Mouse (Mus musculus): ENCODE results near the gene Olfr658.

DNA sequence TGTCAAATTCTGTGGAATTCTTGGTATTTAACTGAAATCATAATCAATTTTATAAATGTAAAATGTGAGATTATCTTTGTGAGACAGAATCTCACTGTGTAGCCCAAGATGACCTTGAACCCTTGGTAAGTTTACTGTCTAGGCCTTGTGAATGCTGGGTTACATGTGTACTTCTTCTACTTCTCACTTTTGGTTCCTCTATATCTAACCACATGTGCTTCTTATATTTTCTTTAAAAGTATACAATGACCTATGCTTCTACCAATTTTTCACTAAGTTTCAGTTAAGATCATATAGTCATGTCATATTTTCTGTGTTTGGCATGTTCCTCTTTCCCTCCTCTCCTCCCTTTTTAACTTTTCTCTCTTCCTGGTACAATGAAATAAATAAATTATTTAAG, 42.4 kb downstream of the Olfr658 start:
- no peak for TF ChIP-seq EP300 (IDR thresholded peaks at IDR 0.05; ENCODE audit: low read length)
- no peak for TF ChIP-seq MAX (IDR thresholded peaks at IDR 0.05; ENCODE audit: low read length)
- no peak for TF ChIP-seq POLR2A (IDR thresholded peaks at IDR 0.05; ENCODE audit: low read depth, low read length)
- no peak for TF ChIP-seq ZC3H11A (IDR thresholded peaks at IDR 0.05; ENCODE audit: low read depth, low read length)
- no peak for TF ChIP-seq MAFK (IDR thresholded peaks at IDR 0.05; ENCODE audit: insufficient replicate concordance, low read length)
- no peak for TF ChIP-seq ZNF384 (IDR thresholded peaks at IDR 0.05; ENCODE audit: low read depth, low read length)
- TF ChIP-seq E2F4 (IDR thresholded peaks at IDR 0.05; ENCODE audit: insufficient replicate concordance, low read depth, low read length), result no peak
- TF ChIP-seq RCOR1 (conservative IDR thresholded peaks at IDR 0.05; ENCODE audit: low read depth, low read length), result no peak
- TF ChIP-seq CTCF (conservative IDR thresholded peaks at IDR 0.05 in 1 of 2, IDR thresholded peaks at IDR 0.05 in 1 of 2; ENCODE audit: low read depth in 2 of 2, low read length in 2 of 2), result no peak
- TF ChIP-seq UBTF (IDR thresholded peaks at IDR 0.05; ENCODE audit: low read depth, low read length), result no peak
- no peak for TF ChIP-seq MEF2A (IDR thresholded peaks at IDR 0.05; ENCODE audit: borderline replicate concordance, low read depth, low read length)

Measured in CH12.LX (cell line).